Mouse (Mus musculus) liver, embryonic 11.5 days (tissue): ENCODE results near the gene Skap1. TPM values are rescaled to one million over a fixed set of nuclear protein-coding genes. Genes with fewer than 3 reads are reported as not detected.

Experiments used
- ATAC-seq: fragments of 200-750 bp; cut with Nextera tagmentation; replicated peaks from 2 replicates; pipeline ENCODE4 v1.8.0; 2017; ENCODE audit warnings: moderate number of reproducible peaks, mild to moderate bottlenecking, moderate TSS enrichment, moderate library complexity; ENCODE audit not compliant: low FRiP score
- DNase-seq: peaks from one replicate; pipeline ENCODE4 v3.0.0-alpha.2; 2017; ENCODE audit warnings: low spot score
- H3K27ac ChIP-seq: fragments of 300-500 bp; sonication (generic); 2 replicates; pipeline ENCODE4 v1.5.1; 2014; ENCODE audit warnings: mild to moderate bottlenecking, low read depth, low read length, control low read depth
- H3K27me3 ChIP-seq: fragments of 300-500 bp; sonication (generic); replicated peaks from 2 replicates; pipeline ENCODE4 v1.6.1; 2014; ENCODE audit warnings: low read length, mixed read lengths; ENCODE audit not compliant: control insufficient read depth, insufficient read depth
- H3K36me3 ChIP-seq: fragments of 300-500 bp; sonication (generic); 2 replicates; pipeline ENCODE4 v1.6.1; 2014; ENCODE audit warnings: mild to moderate bottlenecking, low read length, moderate library complexity, mixed read lengths; ENCODE audit not compliant: control insufficient read depth, insufficient read depth
- H3K4me1 ChIP-seq: fragments of 300-500 bp; sonication (generic); replicated peaks from 2 replicates; pipeline ENCODE4 v1.6.1; 2014; ENCODE audit warnings: low read length, mixed read lengths; ENCODE audit not compliant: control insufficient read depth, insufficient read depth
- H3K4me2 ChIP-seq: fragments of 300-500 bp; sonication (generic); 2 replicates; pipeline ENCODE4 v1.6.1; 2014; ENCODE audit warnings: mild to moderate bottlenecking, control low read depth, moderate library complexity
- H3K4me3 ChIP-seq: fragments of 300-500 bp; sonication (generic); 2 replicates; pipeline ENCODE4 v1.5.1; 2014; ENCODE audit warnings: low read depth, low read length, control low read depth
- H3K9ac ChIP-seq: fragments of 300-500 bp; sonication (generic); 2 replicates; pipeline ENCODE4 v1.6.1; 2014; ENCODE audit warnings: low read depth, low read length, control low read depth
- H3K9me3 ChIP-seq: fragments of 300-500 bp; sonication (generic); 2 replicates; pipeline ENCODE4 v1.6.1; 2016; ENCODE audit warnings: low read length, inconsistent platforms, mixed read lengths; ENCODE audit not compliant: control insufficient read depth
- WGBS: fragments of 180-500 bp; shearing (Covaris S2); extraction: QIAGEN DNeasy Blood & Tissue Kit; methylation state at CpG from one replicate; pipeline ENCODE4 v1.1.7; 2014; 5-methylcytosine and 5-hydroxymethylcytosine counted together
- polyA plus RNA-seq: library from polyadenylated mRNA; unstranded; fragments of >200 nt; fragmentation: Nextera tagmentation; extraction: Ambion mirVana; gene quantifications from 2 replicates; pipeline ENCODE4 v1.2.1, GENCODE M21; 2014

Gene Skap1
- polyA plus RNA-seq, 1 experiment from 2014 or later = 0.45 TPM

DNA sequence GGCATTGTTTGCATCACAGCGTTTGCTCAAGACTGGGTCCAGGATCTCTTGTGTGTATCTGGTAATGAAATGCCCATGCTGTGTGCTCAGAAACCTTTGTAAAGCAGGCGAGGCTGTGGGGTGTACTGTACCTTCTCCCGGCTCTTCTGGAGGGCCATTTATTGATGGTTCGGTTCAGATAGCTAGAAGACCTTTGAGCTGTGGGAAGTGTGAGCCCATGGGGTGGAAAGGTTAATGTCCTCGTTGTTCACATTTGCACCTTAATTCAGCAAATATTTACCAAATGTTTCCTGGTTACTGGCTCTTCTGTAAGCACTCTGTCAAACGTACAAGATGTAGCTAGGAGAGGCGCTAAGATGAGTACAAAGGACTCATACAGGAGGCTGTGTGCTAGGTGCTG is 173.5 kb downstream of the Skap1 start:
- no peaks in the 10 kb centered on the region for H3K36me3 ChIP-seq
- no peaks in the 10 kb centered on the region for H3K9me3 ChIP-seq
- H3K9ac ChIP-seq = no peak overlapping the region
- no peak overlapping the region for H3K4me3 ChIP-seq
- DNase-seq (no peak), ATAC-seq (no peak)
- H3K4me2 ChIP-seq = no peak overlapping the region
- H3K27me3 ChIP-seq = no peaks in the 10 kb centered on the region
- H3K27ac ChIP-seq = no peak overlapping the region
- WGBS = 62% methylated on average over 7 of the region's 7 CpGs
- no peaks in the 10 kb centered on the region for H3K4me1 ChIP-seq

DNA sequence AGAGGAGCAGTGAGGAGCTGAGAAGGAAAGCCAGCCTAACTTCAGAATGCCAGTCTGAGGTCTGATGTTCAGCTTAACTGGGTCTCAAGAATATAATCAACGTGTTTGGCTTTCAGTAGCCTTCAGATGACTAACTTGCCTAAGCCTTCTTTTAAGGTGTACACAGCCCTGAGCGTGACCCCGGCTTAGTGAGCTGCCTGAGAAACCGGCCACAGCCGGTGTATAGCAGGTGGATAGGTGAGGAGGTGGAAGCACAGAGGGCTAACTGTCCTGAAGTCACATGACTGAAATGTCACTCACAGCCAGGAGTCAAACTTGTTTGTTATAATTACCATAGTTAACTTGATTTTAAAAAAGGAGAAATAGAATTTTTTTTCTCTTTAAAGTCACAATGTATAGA is 175.4 kb downstream of the Skap1 start:
- no peak overlapping the region for H3K9ac ChIP-seq
- WGBS = 73% methylated on average over 5 of the region's 5 CpGs
- ATAC-seq = no peak

DNA sequence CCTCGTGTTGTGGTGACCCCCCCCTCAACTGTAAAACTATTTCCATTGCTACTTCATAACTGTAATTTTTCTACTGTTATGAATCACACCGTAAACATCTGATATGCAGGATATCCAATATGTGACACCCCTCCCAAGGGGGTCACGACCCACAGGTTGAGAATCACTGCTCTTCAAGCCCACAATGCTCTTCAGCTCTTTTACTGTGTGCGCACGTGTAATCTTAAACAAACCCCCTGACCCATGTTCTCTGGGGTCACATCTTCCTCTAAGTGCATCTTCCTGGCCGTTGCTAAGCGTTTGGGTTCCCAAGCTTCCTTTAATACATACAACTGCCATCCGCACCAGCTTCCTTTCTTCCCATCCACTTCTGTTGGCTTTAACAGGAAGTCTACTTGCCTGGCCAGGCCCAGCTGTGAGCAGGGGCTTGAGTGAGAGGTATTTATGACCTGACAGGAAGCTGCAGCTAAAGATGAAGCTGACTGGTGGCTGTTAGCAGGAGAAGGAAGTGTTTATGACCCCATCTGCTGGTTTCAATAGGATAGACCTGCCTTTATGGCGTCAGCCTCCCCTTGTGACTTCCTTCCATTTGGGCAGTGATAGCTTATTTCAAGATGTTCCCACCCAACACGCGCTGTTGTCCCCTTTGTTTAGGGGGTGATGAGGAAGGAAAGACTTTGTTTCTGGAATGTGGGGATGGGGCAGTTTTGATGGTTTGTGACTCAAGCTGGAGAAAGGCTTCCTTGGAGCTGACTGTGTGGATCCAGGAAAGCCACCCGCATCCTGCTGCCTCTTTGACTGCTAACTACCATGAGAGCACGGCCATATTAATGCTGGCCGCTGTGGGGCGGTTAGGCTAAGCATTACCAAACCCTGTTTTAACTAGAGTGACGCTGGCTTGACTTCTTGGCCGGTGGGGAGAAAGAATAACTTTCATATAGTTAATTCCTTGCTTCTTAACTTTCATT is 178.1 kb downstream of the Skap1 start:
- H3K4me2 ChIP-seq = no peak overlapping the region
- no peaks in the 10 kb centered on the region for H3K27me3 ChIP-seq
- ATAC-seq = no peak
- H3K9ac ChIP-seq = no peak overlapping the region
- H3K9me3 ChIP-seq = no peaks in the 10 kb centered on the region
- no peaks in the 10 kb centered on the region for H3K36me3 ChIP-seq
- no peak for DNase-seq
- H3K4me1 ChIP-seq = peaks cover 3% of the 10 kb centered on the region; the same call in 1 of the 2 replicates
- peak overlapping the region; percentile 16; the same call in 1 of the 2 replicates for H3K27ac ChIP-seq
- no peak overlapping the region for H3K4me3 ChIP-seq
- 48% methylated on average over 17 of the region's 17 CpGs for WGBS

More for the DNA sequence above, 175.4 kb downstream of the Skap1 start:
- DNase-seq = no peak
- Histone ChIP-seq H3K4me3 (no peak overlapping the region), H3K27ac (no peak overlapping the region), H3K4me1 (no peaks in the 10 kb centered on the region), H3K27me3 (no peaks in the 10 kb centered on the region), H3K36me3 (no peaks in the 10 kb centered on the region), H3K9me3 (no peaks in the 10 kb centered on the region), H3K4me2 (no peak overlapping the region)

DNA sequence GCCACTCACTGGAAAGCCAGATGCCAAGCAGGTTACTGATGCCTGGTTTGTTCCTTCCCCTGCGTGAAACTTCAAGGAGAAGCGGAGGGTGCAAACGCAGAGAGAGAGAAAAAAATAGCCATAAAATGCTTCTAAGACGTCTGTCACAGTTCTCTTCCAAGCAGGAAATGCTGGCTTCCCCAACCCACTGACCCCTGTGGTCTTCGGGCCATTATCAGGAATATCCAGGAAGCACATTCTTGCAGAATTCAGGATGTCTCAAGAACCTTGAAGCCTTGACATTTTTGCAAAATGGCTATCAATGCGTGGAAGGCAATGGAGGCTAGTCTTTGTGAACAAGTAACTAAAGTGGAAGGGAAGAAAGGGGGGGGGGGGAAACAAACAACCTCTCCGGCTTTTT is 180.6 kb downstream of the Skap1 start:
- Histone ChIP-seq H3K9ac (no peak overlapping the region), H3K27ac (peak overlapping the region; percentile 53; the same call in 1 of the 2 replicates), H3K36me3 (no peaks in the 10 kb centered on the region), H3K9me3 (no peaks in the 10 kb centered on the region), H3K27me3 (no peaks in the 10 kb centered on the region), H3K4me3 (no peak overlapping the region), H3K4me2 (no peak overlapping the region), H3K4me1 (peaks cover 3% of the 10 kb centered on the region; the same call in 1 of the 2 replicates)
- no peak for ATAC-seq
- WGBS = 40% methylated on average over 7 of the region's 7 CpGs
- DNase-seq = no peak

DNA sequence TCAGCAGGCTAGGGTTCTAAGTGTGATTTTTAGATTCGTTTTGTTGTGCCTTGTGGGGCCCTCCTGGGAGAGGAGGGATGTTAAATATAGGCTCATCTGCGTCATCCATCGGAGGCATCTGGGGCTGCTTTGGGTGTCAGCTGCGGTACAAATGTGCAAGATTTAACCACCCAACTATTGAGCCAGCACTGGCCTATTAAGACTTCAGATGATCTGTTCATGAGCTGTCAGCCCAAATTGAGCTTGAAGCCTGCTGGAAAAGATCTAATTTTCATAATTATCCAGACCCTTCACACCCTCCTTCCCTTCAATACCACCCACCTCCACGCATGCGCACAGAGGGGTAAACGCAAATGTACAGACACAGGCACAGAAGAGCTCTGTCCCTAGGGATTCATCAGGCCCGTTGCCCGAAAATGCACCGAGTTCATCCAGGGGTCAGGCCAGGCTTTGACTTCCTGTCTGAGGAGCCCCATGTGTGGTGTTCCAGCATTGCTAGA is 181.2 kb downstream of the Skap1 start:
- H3K36me3 ChIP-seq = no peaks in the 10 kb centered on the region
- no peaks in the 10 kb centered on the region for H3K9me3 ChIP-seq
- DNase-seq = no peak
- ATAC-seq = no peak
- H3K4me2 ChIP-seq = no peak overlapping the region
- no peaks in the 10 kb centered on the region for H3K27me3 ChIP-seq
- H3K27ac ChIP-seq = peak overlapping the region; percentile 53
- WGBS = 57% methylated on average over 10 of the region's 10 CpGs
- H3K4me1 ChIP-seq = peaks cover 3% of the 10 kb centered on the region; the same call in 1 of the 2 replicates
- no peak overlapping the region for H3K4me3 ChIP-seq
- H3K9ac ChIP-seq = no peak overlapping the region

DNA sequence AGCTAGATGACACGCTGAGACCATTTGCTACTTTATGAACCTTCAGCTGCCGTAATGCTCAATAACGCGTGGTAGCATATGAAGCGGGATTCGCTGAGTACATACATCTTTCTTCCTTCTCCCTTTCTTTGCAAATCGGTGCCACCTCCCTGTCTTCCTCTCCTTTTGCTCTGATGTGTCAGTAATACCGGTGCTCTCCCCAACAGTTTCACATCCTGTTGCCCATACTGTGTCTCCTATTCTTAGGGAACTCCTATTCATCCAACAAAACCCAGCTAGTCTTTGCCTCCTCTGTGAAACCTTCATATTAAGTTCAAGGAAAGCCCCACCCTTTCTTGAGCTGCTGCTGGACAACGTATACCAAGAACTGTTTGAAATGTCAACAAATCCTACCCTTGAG is 187.5 kb downstream of the Skap1 start:
- no peaks in the 10 kb centered on the region for H3K4me1 ChIP-seq
- H3K9me3 ChIP-seq = no peaks in the 10 kb centered on the region
- H3K27me3 ChIP-seq = no peaks in the 10 kb centered on the region
- no peak overlapping the region for H3K4me3 ChIP-seq
- no peak for DNase-seq
- ATAC-seq = no peak
- H3K9ac ChIP-seq = no peak overlapping the region
- H3K4me2 ChIP-seq = no peak overlapping the region
- 87% methylated on average over 9 of the region's 9 CpGs for WGBS
- H3K27ac ChIP-seq = no peak overlapping the region
- no peaks in the 10 kb centered on the region for H3K36me3 ChIP-seq

DNA sequence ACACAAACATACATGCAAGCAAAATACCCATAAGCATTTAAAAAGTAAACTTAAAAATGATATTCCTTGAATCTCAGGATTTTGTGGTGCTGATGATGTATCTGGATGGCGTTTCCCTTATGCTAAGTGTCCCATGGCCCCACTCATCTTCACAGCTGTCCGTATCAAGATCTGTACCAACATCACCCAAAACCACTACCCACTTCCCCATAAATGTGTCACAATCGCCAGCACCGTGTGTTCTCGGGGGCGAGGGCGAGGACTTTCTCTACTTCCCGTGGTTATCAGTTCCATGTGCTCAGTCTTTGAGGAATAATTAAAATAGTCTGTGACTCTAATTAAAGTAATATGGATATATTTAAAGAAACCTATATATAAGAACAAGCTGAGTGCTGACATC is 189.5 kb downstream of the Skap1 start:
- WGBS = 38% methylated on average over 8 of the region's 8 CpGs
- ATAC-seq = no peak
- DNase-seq = no peak

DNA sequence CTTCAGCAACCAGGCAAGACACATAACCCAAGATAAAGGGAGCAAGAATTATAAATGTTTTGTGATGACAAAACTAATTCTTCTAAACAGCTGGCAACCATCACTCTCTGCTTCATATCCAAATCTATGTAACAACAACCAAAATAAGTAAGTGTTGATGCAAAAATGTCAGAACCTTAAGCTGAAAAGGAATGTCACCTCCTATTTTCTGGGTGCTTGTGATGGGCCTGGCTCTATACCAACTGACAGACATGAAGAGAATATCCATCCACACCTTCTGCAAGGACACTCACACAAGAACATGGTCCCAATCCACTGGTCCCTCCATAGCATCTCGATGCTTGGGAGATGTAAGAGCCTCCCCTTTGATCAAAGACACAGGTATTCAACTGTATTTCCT is 194.0 kb downstream of the Skap1 start:
- 93% methylated on average over 1 of the region's 1 CpGs for WGBS
- no peaks in the 10 kb centered on the region; the same call in 1 of the 2 replicates for H3K4me1 ChIP-seq
- H3K36me3 ChIP-seq = no peaks in the 10 kb centered on the region
- no peak overlapping the region for H3K4me3 ChIP-seq
- H3K27me3 ChIP-seq = peaks cover 5% of the 10 kb centered on the region; the same call in 1 of the 2 replicates
- ATAC-seq (no peak), DNase-seq (no peak)
- no peak overlapping the region for H3K4me2 ChIP-seq
- no peaks in the 10 kb centered on the region for H3K9me3 ChIP-seq
- no peak overlapping the region for H3K9ac ChIP-seq
- no peak overlapping the region for H3K27ac ChIP-seq

More for the DNA sequence above, 189.5 kb downstream of the Skap1 start:
- H3K9me3 ChIP-seq = no peaks in the 10 kb centered on the region
- no peaks in the 10 kb centered on the region for H3K4me1 ChIP-seq
- no peak overlapping the region for H3K9ac ChIP-seq
- no peak overlapping the region for H3K4me3 ChIP-seq
- no peaks in the 10 kb centered on the region for H3K36me3 ChIP-seq
- no peak overlapping the region for H3K27ac ChIP-seq
- no peak overlapping the region for H3K4me2 ChIP-seq
- H3K27me3 ChIP-seq = no peaks in the 10 kb centered on the region
